Mouse (Mus musculus): Measurements from ENCODE around the gene Ntng2.

- no peak for TF ChIP-seq CTCF (IDR thresholded peaks at IDR 0.05; ENCODE audit: borderline replicate concordance, extremely low read depth, insufficient read depth, insufficient read length)
- TF ChIP-seq POLR2A (IDR thresholded peaks at IDR 0.05; ENCODE audit: borderline replicate concordance, extremely low read depth, insufficient read depth, insufficient read length, poor library complexity, severe bottlenecking), result no peak
Measured at GRCm38 (mm10) chr2:29248551-29248950, 4.3 kb downstream of the Ntng2 start.
